Mouse (Mus musculus) ES-Bruce4 (cell line): ENCODE measurements around the gene BC049715. TPM values are rescaled to one million over a fixed set of nuclear protein-coding genes. Genes with fewer than 3 reads are reported as not detected.
"Not testable (repeated sequence)": the region's sequence is repeated elsewhere in the genome, so short reads cannot be mapped to it uniquely, and the experiment has no call there.

Experiments used
- H3K27ac ChIP-seq: 2 replicates; pipeline ENCODE4 v1.5.1; 2012; ENCODE audit warnings: low read length, inconsistent platforms; ENCODE audit not compliant: insufficient read depth
- H3K27me3 ChIP-seq: 2 replicates; pipeline ENCODE4 v1.6.1; 2012; ENCODE audit warnings: mild to moderate bottlenecking, low read length, inconsistent platforms; ENCODE audit not compliant: control insufficient read depth, poor library complexity, insufficient read depth, severe bottlenecking
- H3K36me3 ChIP-seq: 2 replicates; pipeline ENCODE4 v1.6.1; 2012; ENCODE audit warnings: inconsistent platforms, mild to moderate bottlenecking, low read length, moderate library complexity; ENCODE audit not compliant: control insufficient read depth, poor library complexity, insufficient read depth, severe bottlenecking
- H3K4me1 ChIP-seq: one replicate; pipeline ENCODE4 v1.8.1; 2011; ENCODE audit warnings: low read length; ENCODE audit not compliant: control insufficient read depth, insufficient read depth
- H3K4me3 ChIP-seq: 2 replicates; pipeline ENCODE4 v1.5.1; 2011; ENCODE audit warnings: low read depth, mild to moderate bottlenecking, low read length
- H3K9ac ChIP-seq: 2 replicates; pipeline ENCODE4 v1.6.1; 2012; ENCODE audit warnings: low read depth, mild to moderate bottlenecking, inconsistent platforms; ENCODE audit not compliant: poor library complexity, severe bottlenecking
- H3K9me3 ChIP-seq: replicated peaks from 2 replicates; pipeline ENCODE4 v1.6.1; 2012; ENCODE audit warnings: mild to moderate bottlenecking, low read length, inconsistent platforms; ENCODE audit not compliant: control insufficient read depth, poor library complexity, insufficient read depth, severe bottlenecking
- CTCF ChIP-seq: IDR thresholded peaks from one replicate; pipeline ENCODE4 v1.8.1; 2011; ENCODE audit warnings: low read depth, low read length
- EP300 ChIP-seq: IDR thresholded peaks from 2 replicates; pipeline ENCODE4 v1.6.1; 2011; ENCODE audit warnings: low read depth, low read length; ENCODE audit not compliant: insufficient read depth
- POLR2A ChIP-seq: IDR thresholded peaks from one replicate; pipeline ENCODE4 v1.8.1; 2011; ENCODE audit warnings: low read length; ENCODE audit not compliant: insufficient read depth
- polyA plus RNA-seq: library from polyadenylated mRNA; stranded (reverse); fragments of >200 nt; gene quantifications from 2 replicates; pipeline ENCODE4 v1.2.4, GENCODE M21; 2011; ENCODE audit warnings: low read depth; ENCODE audit not compliant: missing spikeins, insufficient read depth, insufficient read length

Gene BC049715
- polyA plus RNA-seq, 1 experiment: 0.25 TPM

GRCm38 (mm10) chr6:136883431-136883915 is 56.0 kb downstream of the BC049715 start:
- Histone ChIP-seq H3K4me1 (no peaks in the 10 kb centered on the region), H3K27me3 (no peaks in the 10 kb centered on the region), H3K4me3 (no peak overlapping the region), H3K9me3 (no peaks in the 10 kb centered on the region), H3K27ac (no peak overlapping the region), H3K9ac (no peak overlapping the region), H3K36me3 (no peaks in the 10 kb centered on the region)
- no peak for TF ChIP-seq EP300
- TF ChIP-seq CTCF: no peak
- TF ChIP-seq POLR2A: no peak

- Histone ChIP-seq H3K4me3 (no peak overlapping the region), H3K4me1 (no peaks in the 10 kb centered on the region), H3K27ac (no peak overlapping the region), H3K9ac (no peak overlapping the region), H3K27me3 (no peaks in the 10 kb centered on the region), H3K9me3 (no peaks in the 10 kb centered on the region), H3K36me3 (no peaks in the 10 kb centered on the region)
- TF ChIP-seq CTCF (no peak), EP300 (no peak), POLR2A (no peak)
Observed at GRCm38 (mm10) chr6:136883961-136884360, 56.5 kb downstream of the BC049715 start.

- H3K27me3 ChIP-seq, H3K36me3 ChIP-seq, H3K4me1 ChIP-seq, H3K9ac ChIP-seq, H3K27ac ChIP-seq, H3K4me3 ChIP-seq, H3K9me3 ChIP-seq: not testable (repeated sequence)
Observed at GRCm38 (mm10) chr6:136884766-136885165, 57.3 kb downstream of the BC049715 start.

- H3K4me1 ChIP-seq: no peaks in the 10 kb centered on the region
- H3K36me3 ChIP-seq: no peaks in the 10 kb centered on the region
- H3K27ac ChIP-seq: no peak overlapping the region
- H3K27me3 ChIP-seq: no peaks in the 10 kb centered on the region
- H3K9ac ChIP-seq: no peak overlapping the region
- no peaks in the 10 kb centered on the region for H3K9me3 ChIP-seq
- TF ChIP-seq EP300: no peak
- TF ChIP-seq POLR2A: no peak
- no peak for TF ChIP-seq CTCF
- H3K4me3 ChIP-seq: no peak overlapping the region
Observed at GRCm38 (mm10) chr6:136887854-136888253, 60.4 kb downstream of the BC049715 start.

- Histone ChIP-seq H3K27ac (no peak overlapping the region), H3K9me3 (no peaks in the 10 kb centered on the region), H3K4me1 (no peaks in the 10 kb centered on the region), H3K36me3 (no peaks in the 10 kb centered on the region), H3K27me3 (no peaks in the 10 kb centered on the region), H3K9ac (no peak overlapping the region), H3K4me3 (no peak overlapping the region)
- TF ChIP-seq POLR2A: no peak
- no peak for TF ChIP-seq EP300
- no peak for TF ChIP-seq CTCF
Observed at GRCm38 (mm10) chr6:136889067-136889466, 61.6 kb downstream of the BC049715 start.

GRCm38 (mm10) chr6:136889554-136889953 is 62.1 kb downstream of the BC049715 start:
- no peaks in the 10 kb centered on the region for H3K4me1 ChIP-seq
- no peaks in the 10 kb centered on the region for H3K27me3 ChIP-seq
- H3K4me3 ChIP-seq: no peak overlapping the region
- no peaks in the 10 kb centered on the region for H3K9me3 ChIP-seq
- no peak overlapping the region for H3K9ac ChIP-seq
- H3K36me3 ChIP-seq: no peaks in the 10 kb centered on the region
- TF ChIP-seq POLR2A (no peak), EP300 (no peak), CTCF (no peak)
- no peak overlapping the region for H3K27ac ChIP-seq

Other genes with a start within 250 kb of the BC049715 start
- gene Plbd1, start 165.7 kb upstream of the BC049715 start, polyA plus RNA-seq: 1.2 and 1.9 TPM in 2 replicates
- gene Gucy2c, start 45.9 kb upstream of the BC049715 start, polyA plus RNA-seq: not detected in 2 replicates
- 0.46 and 0.63 TPM in 2 replicates for gene Hist4h4, start 23.2 kb upstream of the BC049715 start, polyA plus RNA-seq
- gene H2afj, start 19.4 kb upstream of the BC049715 start, polyA plus RNA-seq: 34.3 and 45.0 TPM in 2 replicates
- 151 and 164 TPM in 2 replicates for gene Wbp11, start 607 bp downstream of the BC049715 start, polyA plus RNA-seq
- not detected in 2 replicates for gene Smco3, start 7.8 kb downstream of the BC049715 start, polyA plus RNA-seq
- not detected in 2 replicates for gene Art4, start 30.1 kb downstream of the BC049715 start, polyA plus RNA-seq
- gene Mgp, start 48.2 kb downstream of the BC049715 start, polyA plus RNA-seq: 9.7 and 14.5 TPM in 2 replicates
- not detected in 2 replicates for gene Erp27, start 94.6 kb downstream of the BC049715 start, polyA plus RNA-seq
- gene Pde6h, start 96.2 kb downstream of the BC049715 start, polyA plus RNA-seq: not detected in 2 replicates
- gene Arhgdib, start 114.3 kb downstream of the BC049715 start, polyA plus RNA-seq: 3.0 and 5.1 TPM in 2 replicates